Mouse (Mus musculus) stomach, embryonic 15.5 days (tissue): ENCODE measurements around the gene Pdss2. TPM values are rescaled to one million over a fixed set of nuclear protein-coding genes. Genes with fewer than 3 reads are reported as not detected.
"Not testable (repeated sequence)": the region's sequence is repeated elsewhere in the genome, so short reads cannot be mapped to it uniquely, and the experiment has no call there.

Source experiments
- ATAC-seq: fragments of 200-750 bp; cut with Nextera tagmentation; 2 replicates; pipeline ENCODE4 v1.8.0; 2017; ENCODE audit warnings: low read depth, moderate number of reproducible peaks, moderate TSS enrichment; ENCODE audit not compliant: insufficient read depth, low FRiP score
- H3K27ac ChIP-seq: fragments of 300-500 bp; sonication (generic); 2 replicates; pipeline ENCODE4 v1.5.1; 2015; ENCODE audit warnings: mild to moderate bottlenecking, inconsistent platforms
- H3K27me3 ChIP-seq: fragments of 300-500 bp; sonication (generic); replicated peaks from 2 replicates; pipeline ENCODE4 v1.6.1; 2015; ENCODE audit warnings: inconsistent platforms
- H3K36me3 ChIP-seq: fragments of 300-500 bp; sonication (generic); 2 replicates; pipeline ENCODE4 v1.6.1; 2015; ENCODE audit warnings: inconsistent platforms
- H3K4me1 ChIP-seq: fragments of 300-500 bp; sonication (generic); 2 replicates; pipeline ENCODE4 v1.6.1; 2015; ENCODE audit warnings: inconsistent platforms
- H3K4me2 ChIP-seq: fragments of 300-500 bp; sonication (generic); 2 replicates; pipeline ENCODE4 v1.6.1; 2015; ENCODE audit warnings: mild to moderate bottlenecking, inconsistent platforms
- H3K4me3 ChIP-seq: fragments of 300-500 bp; sonication (generic); replicated peaks from 2 replicates; pipeline ENCODE4 v1.5.1; 2015; ENCODE audit warnings: inconsistent platforms
- H3K9ac ChIP-seq: fragments of 300-500 bp; sonication (generic); 2 replicates; pipeline ENCODE4 v1.6.1; 2015; ENCODE audit warnings: inconsistent platforms
- H3K9me3 ChIP-seq: fragments of 300-500 bp; sonication (generic); 2 replicates; pipeline ENCODE4 v1.6.1; 2016; ENCODE audit warnings: inconsistent platforms
- WGBS: fragments of 180-500 bp; shearing (Covaris S2); methylation state at CpG from one replicate; pipeline ENCODE4 v1.1.7; 2015; 5-methylcytosine and 5-hydroxymethylcytosine counted together
- polyA plus RNA-seq: library from polyadenylated mRNA; unstranded; fragments of >200 nt; fragmentation: Nextera tagmentation; extraction: Ambion mirVana; gene quantifications from 2 replicates; pipeline ENCODE4 v1.2.1, GENCODE M21; 2015

The Pdss2 gene
- polyA plus RNA-seq, 1 experiment from 2014 or later, result 12.7 TPM

DNA sequence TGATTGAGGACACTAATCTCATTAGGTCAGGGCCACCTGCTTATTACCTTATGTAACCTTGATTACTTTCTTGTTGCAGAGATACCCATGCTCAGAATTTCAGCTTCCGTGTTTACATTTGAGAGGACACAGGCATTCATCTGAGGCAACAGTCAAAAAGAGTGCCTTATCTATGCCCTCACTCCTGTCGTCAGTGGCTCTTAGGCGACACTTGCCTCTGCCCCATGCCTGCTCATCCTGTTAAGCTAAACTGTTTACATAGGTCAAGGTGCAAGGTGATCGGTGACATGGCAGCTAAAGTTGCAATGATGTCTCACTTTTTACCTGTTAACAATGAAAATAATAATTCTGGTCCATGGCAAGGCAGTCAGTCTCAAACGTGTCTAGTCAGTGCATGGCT is 163.3 kb downstream of the Pdss2 start:
- H3K27me3 ChIP-seq, result no peaks in the 10 kb centered on the region
- no peak overlapping the region for H3K4me3 ChIP-seq
- H3K9ac ChIP-seq, result no peak overlapping the region
- no peak overlapping the region for H3K27ac ChIP-seq
- WGBS, result 44% methylated on average over 5 of the region's 5 CpGs
- ATAC-seq, result no peak
- no peaks in the 10 kb centered on the region for H3K9me3 ChIP-seq
- no peaks in the 10 kb centered on the region for H3K36me3 ChIP-seq
- no peak overlapping the region for H3K4me2 ChIP-seq
- H3K4me1 ChIP-seq, result no peaks in the 10 kb centered on the region

GRCm38 (mm10) chr10:43392921-43393320 is 171.6 kb downstream of the Pdss2 start:
- Histone ChIP-seq H3K4me1 (no peaks in the 10 kb centered on the region), H3K9me3 (no peaks in the 10 kb centered on the region), H3K27ac (no peak overlapping the region), H3K9ac (no peak overlapping the region), H3K4me2 (no peak overlapping the region), H3K27me3 (no peaks in the 10 kb centered on the region), H3K4me3 (no peak overlapping the region), H3K36me3 (no peaks in the 10 kb centered on the region)
- no peak for ATAC-seq
- 92% methylated on average over 2 of the region's 2 CpGs for WGBS

DNA sequence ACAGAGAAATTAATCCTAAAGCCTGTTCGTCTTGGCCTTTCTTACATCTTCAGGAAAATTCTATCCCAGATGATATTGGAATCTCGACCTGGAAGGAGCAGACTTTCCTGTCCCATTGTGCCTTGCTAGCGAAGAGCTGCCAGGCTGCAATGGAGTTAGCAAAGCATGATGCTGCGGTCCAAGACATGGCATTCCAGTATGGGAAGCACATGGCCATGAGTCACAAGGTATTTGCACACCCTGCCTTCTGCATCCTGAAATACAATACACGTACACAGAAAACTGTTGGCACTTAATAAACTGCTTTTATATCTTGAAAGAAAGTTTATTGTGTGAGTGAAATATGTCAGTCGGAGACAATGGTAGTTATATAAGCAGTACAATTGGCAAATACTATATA is 172.5 kb downstream of the Pdss2 start:
- H3K9me3 ChIP-seq, result no peaks in the 10 kb centered on the region
- H3K27me3 ChIP-seq, result no peaks in the 10 kb centered on the region
- no peak overlapping the region for H3K4me2 ChIP-seq
- H3K36me3 ChIP-seq, result no peaks in the 10 kb centered on the region
- ATAC-seq, result no peak
- H3K27ac ChIP-seq, result no peak overlapping the region
- WGBS, result 80% methylated on average over 6 of the region's 6 CpGs
- no peak overlapping the region for H3K9ac ChIP-seq
- H3K4me3 ChIP-seq, result no peak overlapping the region
- no peaks in the 10 kb centered on the region for H3K4me1 ChIP-seq

- H3K9ac ChIP-seq, result no peak overlapping the region
- H3K27ac ChIP-seq, result no peak overlapping the region
- WGBS, result 81% methylated on average over 4 of the region's 4 CpGs
- H3K9me3 ChIP-seq, result no peaks in the 10 kb centered on the region
- no peaks in the 10 kb centered on the region for H3K36me3 ChIP-seq
- H3K4me3 ChIP-seq, result no peak overlapping the region
- no peaks in the 10 kb centered on the region for H3K27me3 ChIP-seq
- H3K4me2 ChIP-seq, result no peak overlapping the region
- H3K4me1 ChIP-seq, result no peaks in the 10 kb centered on the region
- ATAC-seq, result no peak
These were observed 174.5 kb downstream of the Pdss2 start for GRCm38 (mm10) chr10:43395824-43396223.

DNA sequence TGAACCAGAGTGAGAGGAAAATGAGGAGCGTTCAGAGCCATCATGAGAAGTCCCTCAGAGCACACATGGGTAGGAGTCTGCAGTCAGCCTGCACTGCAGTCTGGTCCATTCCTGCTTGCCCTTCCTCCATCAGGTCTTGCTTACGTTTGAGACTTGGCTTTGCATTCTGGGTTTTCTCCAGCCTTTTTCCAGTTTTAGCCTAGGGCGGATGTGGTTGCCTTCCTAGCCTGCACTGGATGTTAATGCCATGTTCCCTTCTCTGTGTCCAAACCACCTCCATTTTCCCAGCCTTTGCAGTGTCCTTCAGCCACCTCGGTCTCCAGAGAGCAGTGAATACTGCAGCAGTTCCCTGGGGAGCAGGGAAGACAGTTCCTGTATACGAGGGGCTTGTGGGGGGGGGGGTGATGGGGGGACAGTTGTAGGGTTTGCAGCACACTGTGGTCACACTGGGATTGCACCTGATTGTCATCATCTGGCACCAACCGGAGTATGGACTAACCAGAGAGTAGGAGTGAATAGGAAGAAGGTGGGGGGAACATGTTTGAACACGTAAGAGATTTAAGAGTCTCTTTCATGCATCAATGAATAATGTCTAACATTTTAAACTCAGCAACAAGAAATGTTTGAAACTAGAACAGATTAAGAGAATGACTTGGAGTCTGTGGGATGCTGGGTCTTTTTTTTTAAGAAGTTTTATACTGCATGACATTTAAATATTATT is 178.5 kb downstream of the Pdss2 start:
- Histone ChIP-seq H3K4me3 (no peak overlapping the region), H3K9ac (no peak overlapping the region), H3K9me3 (no peaks in the 10 kb centered on the region), H3K27me3 (no peaks in the 10 kb centered on the region), H3K4me2 (no peak overlapping the region), H3K27ac (no peak overlapping the region), H3K36me3 (no peaks in the 10 kb centered on the region), H3K4me1 (no peaks in the 10 kb centered on the region)
- 70% methylated on average over 7 of the region's 7 CpGs for WGBS
- ATAC-seq, result no peak

GRCm38 (mm10) chr10:43406107-43406506 is 184.8 kb downstream of the Pdss2 start:
- no peaks in the 10 kb centered on the region for H3K9me3 ChIP-seq
- 0 out of 2 replicates have a peak, but pooled peaks cover 3% of the 10 kb centered on the region for H3K4me1 ChIP-seq
- no peak for ATAC-seq
- no peaks in the 10 kb centered on the region for H3K27me3 ChIP-seq
- H3K27ac ChIP-seq, result no peak overlapping the region
- H3K9ac ChIP-seq, result no peak overlapping the region
- H3K36me3 ChIP-seq, result no peaks in the 10 kb centered on the region
- 73% methylated on average over 1 of the region's 1 CpGs for WGBS
- H3K4me3 ChIP-seq, result no peak overlapping the region
- H3K4me2 ChIP-seq, result no peak overlapping the region

DNA sequence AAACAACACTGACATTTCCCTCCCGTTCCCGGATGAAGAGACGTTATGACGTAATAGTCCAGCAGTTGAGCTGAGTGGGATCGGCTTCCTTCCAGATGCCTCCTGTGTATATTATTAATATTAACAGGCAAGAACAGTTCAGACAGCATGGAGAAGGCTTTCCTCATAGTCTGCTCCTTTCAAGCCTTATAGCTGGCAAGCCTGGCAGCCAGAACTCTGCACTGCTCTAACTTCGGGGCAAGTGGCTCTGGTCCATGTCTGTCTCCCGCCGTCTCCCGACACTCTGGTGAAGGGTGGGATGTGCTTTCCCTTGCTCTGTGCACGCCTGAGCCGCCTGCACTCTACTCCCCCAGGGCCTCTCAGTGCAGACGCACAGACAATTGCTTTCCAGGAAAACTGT is 185.6 kb downstream of the Pdss2 start:
- 0 out of 2 replicates have a peak, but pooled peaks cover 3% of the 10 kb centered on the region for H3K4me1 ChIP-seq
- H3K27ac ChIP-seq, result peak overlapping the region; percentile 50; the same call in 1 of the 2 replicates
- H3K9ac ChIP-seq, result no peak overlapping the region
- 0 out of 2 replicates have a peak overlapping the region, but pooled peaks have one; percentile 15 for H3K4me2 ChIP-seq
- no peaks in the 10 kb centered on the region for H3K36me3 ChIP-seq
- 40% methylated on average over 12 of the region's 12 CpGs for WGBS
- no peaks in the 10 kb centered on the region for H3K27me3 ChIP-seq
- peak; percentile 47; the same call in 1 of the 2 replicates for ATAC-seq
- no peaks in the 10 kb centered on the region for H3K9me3 ChIP-seq
- H3K4me3 ChIP-seq, result 0 out of 2 replicates have a peak overlapping the region, but pooled peaks have one; percentile 4

GRCm38 (mm10) chr10:43409506-43410230 is 188.4 kb downstream of the Pdss2 start:
- Histone ChIP-seq H3K9me3 (no peaks in the 10 kb centered on the region), H3K27me3 (no peaks in the 10 kb centered on the region)

GRCm38 (mm10) chr10:43411164-43411563 is 189.9 kb downstream of the Pdss2 start:
- whole genome bisulfite sequencing, result 89% methylated on average over 1 of the region's 3 CpGs
- H3K36me3 ChIP-seq, H3K27me3 ChIP-seq, H3K9ac ChIP-seq, H3K4me2 ChIP-seq, H3K9me3 ChIP-seq, ATAC-seq, H3K4me3 ChIP-seq, H3K27ac ChIP-seq, H3K4me1 ChIP-seq: not testable (repeated sequence)

More at GRCm38 (mm10) chr10:43409506-43410230, 188.4 kb downstream of the Pdss2 start:
- H3K4me3 ChIP-seq, result no peak overlapping the region
- no peak for ATAC-seq
- 0 out of 2 replicates have a peak, but pooled peaks cover 3% of the 10 kb centered on the region for H3K4me1 ChIP-seq
- H3K36me3 ChIP-seq, result no peaks in the 10 kb centered on the region
- H3K4me2 ChIP-seq, result no peak overlapping the region
- H3K9ac ChIP-seq, result no peak overlapping the region
- no peak overlapping the region for H3K27ac ChIP-seq
- WGBS, result 80% methylated on average over 10 of the region's 10 CpGs

- H3K27ac ChIP-seq, result no peak overlapping the region
- no peaks in the 10 kb centered on the region for H3K4me1 ChIP-seq
- 89% methylated on average over 6 of the region's 6 CpGs for WGBS
- H3K4me3 ChIP-seq, result no peak overlapping the region
- H3K36me3 ChIP-seq, result no peaks in the 10 kb centered on the region
- no peak overlapping the region for H3K4me2 ChIP-seq
- no peak overlapping the region for H3K9ac ChIP-seq
- H3K9me3 ChIP-seq, result no peaks in the 10 kb centered on the region
- H3K27me3 ChIP-seq, result no peaks in the 10 kb centered on the region
- no peak for ATAC-seq
These were observed 196.1 kb downstream of the Pdss2 start for GRCm38 (mm10) chr10:43417346-43417745.

- H3K4me2 ChIP-seq, result no peak overlapping the region
- WGBS, result 50% methylated on average over 22 of the region's 22 CpGs
- no peak; the same call in 1 of the 2 replicates for ATAC-seq
These were observed 199.6 kb downstream of the Pdss2 start for GRCm38 (mm10) chr10:43420660-43421413.

More at GRCm38 (mm10) chr10:43420660-43421413, 199.6 kb downstream of the Pdss2 start:
- H3K27me3 ChIP-seq, result no peaks in the 10 kb centered on the region
- no peaks in the 10 kb centered on the region for H3K36me3 ChIP-seq
- H3K4me1 ChIP-seq, result no peaks in the 10 kb centered on the region
- no peak overlapping the region for H3K4me3 ChIP-seq
- no peak overlapping the region for H3K9ac ChIP-seq
- H3K27ac ChIP-seq, result no peak overlapping the region
- H3K9me3 ChIP-seq, result no peaks in the 10 kb centered on the region
